Mouse (Mus musculus): ENCODE data around the gene Dock4. TPM values are rescaled to one million over a fixed set of nuclear protein-coding genes. Genes with fewer than 3 reads are reported as not detected.

Dock4 gene
- polyA plus RNA-seq, 1 experiment from 2014 or later: 13.9 TPM

DNA sequence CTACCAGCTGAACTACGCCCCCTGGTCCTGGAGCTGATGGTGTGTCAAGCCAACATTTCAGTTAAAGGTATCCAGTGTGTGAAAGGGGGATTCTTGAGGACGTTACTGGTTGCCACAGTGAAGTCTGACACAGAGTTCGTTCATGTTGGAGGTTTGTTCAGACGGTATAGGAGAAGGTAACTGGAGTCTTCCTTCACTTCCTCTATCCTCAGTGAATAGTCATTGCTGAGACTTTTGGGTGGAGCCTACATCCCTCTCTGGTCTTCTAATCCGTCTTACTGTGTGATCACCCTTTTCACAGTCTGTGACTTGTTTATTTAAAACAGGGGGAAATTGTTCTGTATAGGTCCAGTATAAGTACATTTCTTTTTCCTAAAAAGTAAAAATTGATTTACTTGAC, 23.3 kb downstream of the Dock4 start:
- Histone ChIP-seq H3K4me3 (ENCODE audit: low read depth, low read length) (no peak overlapping the region), H3K27ac (ENCODE audit: low read length) (no peak overlapping the region), H3K36me3 (ENCODE audit: control insufficient read depth, insufficient read depth, low read length) (no peaks in the 10 kb centered on the region), H3K9me3 (ENCODE audit: control insufficient read depth, low read depth, low read length) (no peaks in the 10 kb centered on the region), H3K4me2 (replicated peaks; ENCODE audit: low read depth, low read length) (no peak overlapping the region), H3K27me3 (ENCODE audit: control insufficient read depth, insufficient read depth, low read length) (no peaks in the 10 kb centered on the region), H3K9ac (replicated peaks; ENCODE audit: low read depth, low read length) (no peak overlapping the region), H3K4me1 (ENCODE audit: control insufficient read depth, insufficient read depth, low read length) (peaks cover 14% of the 10 kb centered on the region; the same call in 1 of the 2 replicates)
- ATAC-seq (ENCODE audit: insufficient number of reproducible peaks, insufficient read depth, low FRiP score, low read depth): no peak
- 72% methylated on average over 5 of the region's 5 CpGs for WGBS

DNA sequence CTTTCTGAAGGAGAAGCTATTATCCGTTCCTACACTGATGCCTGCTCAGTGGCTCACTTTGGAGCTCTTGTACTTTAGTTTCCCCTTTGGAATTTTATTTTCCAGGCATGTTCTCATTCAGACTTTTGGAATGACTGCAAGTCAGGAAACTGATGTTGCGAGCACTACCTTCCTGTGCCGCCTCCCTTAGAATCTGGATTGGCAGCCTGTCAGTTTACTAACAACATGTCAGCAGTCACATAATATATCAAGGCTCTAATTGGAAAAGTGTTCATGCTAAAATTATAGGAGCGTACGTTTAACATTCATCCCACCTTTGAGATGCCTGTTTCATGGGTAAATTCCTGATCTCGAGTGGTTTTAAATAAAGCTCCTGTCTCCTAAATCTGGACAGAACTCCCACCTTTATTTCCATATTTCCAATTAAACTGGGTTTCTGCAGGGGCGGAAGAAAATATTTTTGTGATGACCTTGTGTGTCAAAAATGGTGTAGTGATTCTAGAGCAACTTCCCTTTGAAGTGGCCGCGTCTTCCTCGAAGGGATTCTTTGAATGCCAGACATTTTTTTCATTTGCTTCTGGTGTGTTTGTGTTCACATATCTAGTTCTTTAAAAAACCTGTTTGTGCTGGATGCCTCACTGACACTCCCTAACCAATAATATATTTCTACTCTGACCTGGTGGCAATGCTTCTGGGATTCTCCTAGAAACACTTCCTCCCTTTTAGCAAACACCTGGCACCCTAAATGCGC, 26.1 kb downstream of the Dock4 start:
- Histone ChIP-seq H3K36me3 (ENCODE audit: control insufficient read depth, insufficient read depth, low read length) (no peaks in the 10 kb centered on the region), H3K27me3 (ENCODE audit: control insufficient read depth, insufficient read depth, low read length) (no peaks in the 10 kb centered on the region), H3K27ac (ENCODE audit: low read length) (no peak overlapping the region), H3K4me3 (ENCODE audit: low read depth, low read length) (no peak overlapping the region), H3K4me1 (ENCODE audit: control insufficient read depth, insufficient read depth, low read length) (peaks cover 10% of the 10 kb centered on the region; the same call in 1 of the 2 replicates), H3K4me2 (replicated peaks; ENCODE audit: low read depth, low read length) (peak overlapping the region; percentile 26), H3K9me3 (ENCODE audit: control insufficient read depth, low read depth, low read length) (no peaks in the 10 kb centered on the region), H3K9ac (replicated peaks; ENCODE audit: low read depth, low read length) (no peak overlapping the region)
- WGBS: 29% methylated on average over 11 of the region's 11 CpGs
- ATAC-seq (ENCODE audit: insufficient number of reproducible peaks, insufficient read depth, low FRiP score, low read depth): no peak

DNA sequence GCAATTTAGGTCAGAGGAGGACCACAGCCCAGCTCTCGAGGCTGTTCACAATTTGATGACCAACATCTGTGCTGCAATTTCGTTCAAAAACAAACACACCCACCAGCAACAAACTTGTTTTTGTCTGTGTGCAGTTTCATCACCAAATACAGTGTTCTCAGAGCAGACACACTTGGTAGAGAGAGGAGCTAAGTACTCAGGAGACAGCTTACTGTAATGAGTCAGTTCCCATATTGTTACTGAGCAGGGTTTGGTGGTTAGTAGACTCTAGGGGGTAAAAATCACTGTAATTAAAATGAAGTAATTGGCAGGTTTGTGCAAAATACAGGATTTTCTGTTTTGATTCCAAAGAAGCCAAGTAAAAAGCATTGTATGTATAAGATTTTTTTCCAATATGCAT, 28.0 kb downstream of the Dock4 start:
- no peak overlapping the region for H3K4me3 ChIP-seq (ENCODE audit: low read depth, low read length)
- H3K9ac ChIP-seq (replicated peaks; ENCODE audit: low read depth, low read length): no peak overlapping the region
- H3K4me1 ChIP-seq (ENCODE audit: control insufficient read depth, insufficient read depth, low read length): peaks cover 10% of the 10 kb centered on the region; the same call in 1 of the 2 replicates
- H3K27me3 ChIP-seq (ENCODE audit: control insufficient read depth, insufficient read depth, low read length): no peaks in the 10 kb centered on the region
- no peak overlapping the region for H3K4me2 ChIP-seq (replicated peaks; ENCODE audit: low read depth, low read length)
- H3K36me3 ChIP-seq (ENCODE audit: control insufficient read depth, insufficient read depth, low read length): no peaks in the 10 kb centered on the region
- H3K9me3 ChIP-seq (ENCODE audit: control insufficient read depth, low read depth, low read length): no peaks in the 10 kb centered on the region
- ATAC-seq (ENCODE audit: insufficient number of reproducible peaks, insufficient read depth, low FRiP score, low read depth): no peak
- no peak overlapping the region for H3K27ac ChIP-seq (ENCODE audit: low read length)
- whole genome bisulfite sequencing: 48% methylated on average over 2 of the region's 2 CpGs

DNA sequence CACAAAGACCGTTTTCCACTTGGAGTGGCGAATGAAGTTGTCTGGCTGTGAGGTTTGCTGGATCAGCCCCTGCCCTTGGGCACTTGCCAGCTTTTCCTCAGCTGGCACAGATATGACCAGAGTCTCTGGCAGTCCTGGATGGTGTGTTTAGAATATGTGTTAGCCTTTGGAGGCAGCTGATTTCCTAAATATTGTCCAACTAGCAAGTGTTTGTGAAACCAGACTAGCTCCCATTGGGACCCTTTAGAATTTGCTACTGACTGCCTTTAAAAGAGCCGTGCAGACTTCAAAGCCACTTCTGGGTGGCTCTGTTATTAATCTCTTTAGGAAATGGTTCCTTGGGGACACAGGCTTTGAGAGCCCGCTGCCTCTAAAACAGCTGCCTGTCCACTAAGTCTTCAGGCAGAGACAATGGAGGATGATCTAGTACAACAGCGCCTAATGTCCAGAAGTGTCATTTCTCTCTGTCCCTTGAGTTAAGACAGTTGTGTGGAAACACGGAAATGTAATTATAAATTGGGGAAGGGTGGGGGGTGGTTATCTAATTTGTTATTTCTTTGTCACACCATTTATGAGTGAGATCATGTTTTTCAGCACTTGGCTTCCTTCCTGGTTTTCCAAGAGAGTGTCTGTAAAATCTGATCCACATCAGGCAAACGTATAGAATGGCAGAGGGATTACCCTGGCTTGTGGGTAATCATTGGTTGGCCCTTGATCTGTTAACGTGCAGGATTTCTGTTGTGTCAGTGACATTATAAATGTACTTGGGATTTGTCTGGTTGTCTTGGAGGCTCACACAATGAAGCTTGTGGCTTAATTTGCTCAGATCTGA, 32.1 kb downstream of the Dock4 start:
- no peak for ATAC-seq (ENCODE audit: insufficient number of reproducible peaks, insufficient read depth, low FRiP score, low read depth)
- no peak overlapping the region for H3K4me2 ChIP-seq (replicated peaks; ENCODE audit: low read depth, low read length)
- H3K9me3 ChIP-seq (ENCODE audit: control insufficient read depth, low read depth, low read length): no peaks in the 10 kb centered on the region
- H3K27me3 ChIP-seq (ENCODE audit: control insufficient read depth, insufficient read depth, low read length): no peaks in the 10 kb centered on the region
- 45% methylated on average over 8 of the region's 8 CpGs for WGBS
- H3K4me3 ChIP-seq (ENCODE audit: low read depth, low read length): no peak overlapping the region
- peaks cover 2% of the 10 kb centered on the region; the same call in 1 of the 2 replicates for H3K4me1 ChIP-seq (ENCODE audit: control insufficient read depth, insufficient read depth, low read length)
- no peaks in the 10 kb centered on the region for H3K36me3 ChIP-seq (ENCODE audit: control insufficient read depth, insufficient read depth, low read length)
- no peak overlapping the region for H3K27ac ChIP-seq (ENCODE audit: low read length)
- no peak overlapping the region for H3K9ac ChIP-seq (replicated peaks; ENCODE audit: low read depth, low read length)

DNA sequence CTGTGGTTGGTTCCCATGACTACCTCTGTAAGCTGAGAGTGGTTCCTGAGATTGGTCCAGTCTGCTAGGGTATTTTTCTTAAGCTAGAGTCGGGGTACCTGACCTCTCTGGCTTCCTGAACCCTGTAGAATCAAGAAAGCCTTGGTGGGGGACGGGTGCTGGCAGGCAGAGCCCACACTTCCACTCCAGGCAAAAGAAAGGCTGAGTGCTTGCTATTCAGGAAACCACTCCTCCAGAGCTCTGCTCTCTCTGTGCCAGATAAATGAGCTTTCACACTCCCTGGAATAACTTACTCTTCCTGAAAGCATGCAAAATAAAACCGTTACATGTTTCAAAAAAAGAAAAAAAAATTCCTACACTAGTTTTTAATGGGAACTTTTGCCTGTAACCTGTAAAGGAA, 38.5 kb downstream of the Dock4 start:
- Histone ChIP-seq H3K9ac (replicated peaks; ENCODE audit: low read depth, low read length) (no peak overlapping the region), H3K9me3 (ENCODE audit: control insufficient read depth, low read depth, low read length) (no peaks in the 10 kb centered on the region), H3K4me2 (replicated peaks; ENCODE audit: low read depth, low read length) (no peak overlapping the region), H3K4me1 (ENCODE audit: control insufficient read depth, insufficient read depth, low read length) (no peaks in the 10 kb centered on the region), H3K27ac (ENCODE audit: low read length) (no peak overlapping the region), H3K4me3 (ENCODE audit: low read depth, low read length) (no peak overlapping the region), H3K27me3 (ENCODE audit: control insufficient read depth, insufficient read depth, low read length) (no peaks in the 10 kb centered on the region), H3K36me3 (ENCODE audit: control insufficient read depth, insufficient read depth, low read length) (no peaks in the 10 kb centered on the region)
- ATAC-seq (ENCODE audit: insufficient number of reproducible peaks, insufficient read depth, low FRiP score, low read depth): peak; percentile 58; the same call in 1 of the 2 replicates
- 18% methylated on average over 3 of the region's 3 CpGs for WGBS

DNA sequence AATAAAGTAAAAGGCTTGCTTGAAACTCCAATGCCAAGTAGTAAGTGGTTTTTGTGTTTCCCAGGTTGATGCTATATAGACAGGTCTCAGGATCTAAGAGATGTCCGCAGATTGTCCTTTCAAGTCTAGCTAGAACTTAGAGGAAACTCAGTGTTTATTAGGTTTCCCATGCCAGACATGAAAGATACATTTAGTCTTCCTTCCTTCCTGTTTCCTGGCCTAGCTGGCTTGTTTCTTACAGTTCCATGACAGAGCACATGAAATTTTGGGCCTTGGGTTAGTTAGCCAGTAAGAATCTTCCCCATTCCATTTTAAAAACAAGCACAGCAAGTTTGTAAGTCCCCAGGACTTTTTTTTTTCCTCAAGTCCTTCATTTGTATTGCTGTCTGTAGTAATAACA, 39.5 kb downstream of the Dock4 start:
- H3K4me3 ChIP-seq (ENCODE audit: low read depth, low read length): no peak overlapping the region
- no peak for ATAC-seq (ENCODE audit: insufficient number of reproducible peaks, insufficient read depth, low FRiP score, low read depth)
- no peaks in the 10 kb centered on the region for H3K36me3 ChIP-seq (ENCODE audit: control insufficient read depth, insufficient read depth, low read length)
- H3K27ac ChIP-seq (ENCODE audit: low read length): no peak overlapping the region
- 81% methylated on average over 1 of the region's 1 CpGs for WGBS
- no peaks in the 10 kb centered on the region for H3K9me3 ChIP-seq (ENCODE audit: control insufficient read depth, low read depth, low read length)
- no peaks in the 10 kb centered on the region for H3K4me1 ChIP-seq (ENCODE audit: control insufficient read depth, insufficient read depth, low read length)
- H3K4me2 ChIP-seq (replicated peaks; ENCODE audit: low read depth, low read length): no peak overlapping the region
- H3K9ac ChIP-seq (replicated peaks; ENCODE audit: low read depth, low read length): no peak overlapping the region
- no peaks in the 10 kb centered on the region for H3K27me3 ChIP-seq (ENCODE audit: control insufficient read depth, insufficient read depth, low read length)

DNA sequence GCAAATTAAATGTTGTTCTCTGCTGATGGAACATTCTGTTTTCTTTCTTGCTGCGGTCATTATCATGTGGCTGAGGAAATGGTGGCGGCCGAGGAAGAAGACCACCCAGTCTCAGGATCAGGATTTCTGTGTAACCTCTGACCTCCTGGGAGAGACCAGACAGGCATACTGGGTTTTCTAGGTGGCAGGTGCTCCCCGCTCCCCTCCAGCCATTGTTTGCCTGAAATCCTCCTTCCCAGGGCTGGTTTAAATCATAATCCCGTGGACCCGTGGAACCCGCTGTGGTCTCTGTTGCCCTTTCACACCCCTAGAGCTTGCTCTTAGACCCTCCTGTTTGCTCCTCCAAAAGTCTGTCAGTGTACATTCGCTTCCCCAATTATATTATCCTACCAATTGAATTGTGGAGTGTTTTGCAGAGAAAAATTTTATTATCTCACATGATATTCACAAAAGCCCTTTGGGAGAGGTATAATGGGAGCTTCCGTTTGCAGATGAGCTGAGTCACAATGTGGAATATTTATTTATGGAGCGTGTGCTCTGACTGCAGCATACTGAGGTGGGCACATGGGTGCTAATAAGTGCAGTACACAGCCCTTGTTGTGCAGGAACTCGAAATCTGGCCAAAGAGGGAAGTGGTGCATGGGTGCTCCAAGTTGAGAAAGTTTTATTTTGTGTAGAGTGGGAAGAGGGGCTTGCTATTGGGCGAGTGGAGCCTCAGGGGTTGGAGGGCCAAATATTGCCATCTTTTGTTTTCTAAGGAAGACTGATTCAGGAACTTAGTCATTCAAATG, 40.5 kb downstream of the Dock4 start:
- Histone ChIP-seq H3K9me3 (ENCODE audit: control insufficient read depth, low read depth, low read length) (no peaks in the 10 kb centered on the region), H3K4me1 (ENCODE audit: control insufficient read depth, insufficient read depth, low read length) (no peaks in the 10 kb centered on the region), H3K36me3 (ENCODE audit: control insufficient read depth, insufficient read depth, low read length) (no peaks in the 10 kb centered on the region), H3K9ac (replicated peaks; ENCODE audit: low read depth, low read length) (no peak overlapping the region), H3K27me3 (ENCODE audit: control insufficient read depth, insufficient read depth, low read length) (no peaks in the 10 kb centered on the region), H3K27ac (ENCODE audit: low read length) (no peak overlapping the region), H3K4me2 (replicated peaks; ENCODE audit: low read depth, low read length) (no peak overlapping the region), H3K4me3 (ENCODE audit: low read depth, low read length) (no peak overlapping the region)
- no peak for ATAC-seq (ENCODE audit: insufficient number of reproducible peaks, insufficient read depth, low FRiP score, low read depth)
- WGBS: 61% methylated on average over 12 of the region's 12 CpGs

DNA sequence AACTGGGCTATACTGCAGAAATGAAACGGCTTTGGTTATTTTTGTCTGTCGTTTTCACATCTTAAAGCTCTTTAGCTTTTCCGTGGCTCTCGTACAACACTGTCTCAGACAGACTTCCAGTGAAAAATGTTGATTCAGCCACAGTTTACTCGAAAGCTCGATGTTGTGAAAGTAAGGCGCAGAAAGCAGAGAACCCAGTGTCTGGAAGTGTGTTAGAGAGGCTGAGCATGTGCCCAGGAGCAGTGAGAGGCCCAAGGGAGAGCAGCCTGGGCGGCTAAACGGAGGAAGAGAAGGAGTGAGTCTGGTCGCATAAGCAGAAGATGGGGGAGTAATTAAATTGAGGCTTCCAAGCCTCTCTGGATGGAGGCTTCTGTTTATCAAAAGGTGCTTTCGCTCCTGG, 50.6 kb downstream of the Dock4 start:
- Histone ChIP-seq H3K27ac (ENCODE audit: low read length) (no peak overlapping the region), H3K9ac (replicated peaks; ENCODE audit: low read depth, low read length) (no peak overlapping the region), H3K36me3 (ENCODE audit: control insufficient read depth, insufficient read depth, low read length) (no peaks in the 10 kb centered on the region), H3K4me3 (ENCODE audit: low read depth, low read length) (no peak overlapping the region), H3K27me3 (ENCODE audit: control insufficient read depth, insufficient read depth, low read length) (no peaks in the 10 kb centered on the region), H3K9me3 (ENCODE audit: control insufficient read depth, low read depth, low read length) (no peaks in the 10 kb centered on the region), H3K4me1 (ENCODE audit: control insufficient read depth, insufficient read depth, low read length) (peaks cover 12% of the 10 kb centered on the region; the same call in 1 of the 2 replicates), H3K4me2 (replicated peaks; ENCODE audit: low read depth, low read length) (0 out of 2 replicates have a peak overlapping the region, but pooled peaks have one; percentile 0)
- no peak for ATAC-seq (ENCODE audit: insufficient number of reproducible peaks, insufficient read depth, low FRiP score, low read depth)
- WGBS: 39% methylated on average over 11 of the region's 11 CpGs

All from stomach, embryonic 14.5 days (tissue).